Mouse (Mus musculus) forebrain, embryonic 15.5 days (tissue): ENCODE measurements around the gene Gins2. TPM values are rescaled to one million over a fixed set of nuclear protein-coding genes. Genes with fewer than 3 reads are reported as not detected.

Experiments used
- ATAC-seq: fragments of 200-750 bp; cut with Nextera tagmentation; replicated peaks from 2 replicates; pipeline ENCODE4 v1.8.0; 2017; ENCODE audit warnings: mild to moderate bottlenecking, moderate TSS enrichment, moderate library complexity
- H3K27ac ChIP-seq: fragments of 300-500 bp; sonication (generic); replicated peaks from 2 replicates; pipeline ENCODE4 v1.5.1; 2015; ENCODE audit warnings: mild to moderate bottlenecking, inconsistent platforms
- H3K27me3 ChIP-seq: fragments of 300-500 bp; sonication (generic); 2 replicates; pipeline ENCODE4 v1.6.1; 2015; ENCODE audit warnings: inconsistent platforms
- H3K36me3 ChIP-seq: fragments of 300-500 bp; sonication (generic); 2 replicates; pipeline ENCODE4 v1.6.1; 2015; ENCODE audit warnings: mild to moderate bottlenecking, inconsistent platforms
- H3K4me1 ChIP-seq: fragments of 300-500 bp; sonication (generic); 2 replicates; pipeline ENCODE4 v1.6.1; 2015; ENCODE audit warnings: inconsistent platforms
- H3K4me2 ChIP-seq: fragments of 300-500 bp; sonication (generic); replicated peaks from 2 replicates; pipeline ENCODE4 v1.6.1; 2015; ENCODE audit warnings: mild to moderate bottlenecking, inconsistent platforms
- H3K4me3 ChIP-seq: fragments of 300-500 bp; sonication (generic); 2 replicates; pipeline ENCODE4 v1.5.1; 2015; ENCODE audit warnings: mild to moderate bottlenecking, inconsistent platforms
- H3K9ac ChIP-seq: fragments of 300-500 bp; sonication (generic); replicated peaks from 2 replicates; pipeline ENCODE4 v1.6.1; 2015; ENCODE audit warnings: mild to moderate bottlenecking, inconsistent platforms
- H3K9me3 ChIP-seq: fragments of 300-500 bp; sonication (generic); 2 replicates; pipeline ENCODE4 v1.6.1; 2016; ENCODE audit warnings: inconsistent platforms
- WGBS: fragments of 180-500 bp; shearing (Covaris S2); methylation state at CpG from one replicate; pipeline ENCODE4 v1.1.7; 2015; ENCODE audit warnings: mixed read lengths; 5-methylcytosine and 5-hydroxymethylcytosine counted together
- polyA plus RNA-seq: library from polyadenylated mRNA; unstranded; fragments of >200 nt; fragmentation: Nextera tagmentation; extraction: Ambion mirVana; gene quantifications from 2 replicates; pipeline ENCODE4 v1.2.1, GENCODE M21; 2015

Gins2 gene
- polyA plus RNA-seq, 1 experiment from 2014 or later: 27.1 TPM

DNA sequence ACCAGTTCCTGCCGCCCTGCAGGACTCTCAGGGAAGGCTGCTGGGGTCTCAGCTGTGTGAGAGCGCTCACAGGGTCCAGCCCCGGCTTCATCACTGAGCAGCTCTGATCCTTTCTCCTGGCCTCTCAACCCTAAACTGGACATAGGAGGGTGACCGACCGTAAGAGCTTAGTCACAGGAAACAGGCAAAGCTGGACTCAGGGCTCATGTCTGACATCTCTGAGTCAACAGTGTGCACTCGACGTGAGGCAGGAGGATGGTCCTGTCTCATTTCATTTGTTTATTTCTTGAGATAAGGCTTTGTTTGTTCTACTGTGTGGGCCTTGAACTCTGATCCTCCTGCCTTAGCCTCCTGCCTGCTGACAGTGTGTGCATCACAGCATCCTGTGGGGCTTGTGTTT is 31.3 kb upstream of the Gins2 start:
- H3K4me3 ChIP-seq: no peak overlapping the region
- ATAC-seq: no peak
- H3K27me3 ChIP-seq: no peaks in the 10 kb centered on the region
- no peak overlapping the region for H3K4me2 ChIP-seq
- H3K27ac ChIP-seq: no peak overlapping the region
- 57% methylated on average over 7 of the region's 7 CpGs for WGBS
- H3K9ac ChIP-seq: no peak overlapping the region
- no peaks in the 10 kb centered on the region for H3K9me3 ChIP-seq
- H3K36me3 ChIP-seq: no peaks in the 10 kb centered on the region
- peaks cover 27% of the 10 kb centered on the region for H3K4me1 ChIP-seq

DNA sequence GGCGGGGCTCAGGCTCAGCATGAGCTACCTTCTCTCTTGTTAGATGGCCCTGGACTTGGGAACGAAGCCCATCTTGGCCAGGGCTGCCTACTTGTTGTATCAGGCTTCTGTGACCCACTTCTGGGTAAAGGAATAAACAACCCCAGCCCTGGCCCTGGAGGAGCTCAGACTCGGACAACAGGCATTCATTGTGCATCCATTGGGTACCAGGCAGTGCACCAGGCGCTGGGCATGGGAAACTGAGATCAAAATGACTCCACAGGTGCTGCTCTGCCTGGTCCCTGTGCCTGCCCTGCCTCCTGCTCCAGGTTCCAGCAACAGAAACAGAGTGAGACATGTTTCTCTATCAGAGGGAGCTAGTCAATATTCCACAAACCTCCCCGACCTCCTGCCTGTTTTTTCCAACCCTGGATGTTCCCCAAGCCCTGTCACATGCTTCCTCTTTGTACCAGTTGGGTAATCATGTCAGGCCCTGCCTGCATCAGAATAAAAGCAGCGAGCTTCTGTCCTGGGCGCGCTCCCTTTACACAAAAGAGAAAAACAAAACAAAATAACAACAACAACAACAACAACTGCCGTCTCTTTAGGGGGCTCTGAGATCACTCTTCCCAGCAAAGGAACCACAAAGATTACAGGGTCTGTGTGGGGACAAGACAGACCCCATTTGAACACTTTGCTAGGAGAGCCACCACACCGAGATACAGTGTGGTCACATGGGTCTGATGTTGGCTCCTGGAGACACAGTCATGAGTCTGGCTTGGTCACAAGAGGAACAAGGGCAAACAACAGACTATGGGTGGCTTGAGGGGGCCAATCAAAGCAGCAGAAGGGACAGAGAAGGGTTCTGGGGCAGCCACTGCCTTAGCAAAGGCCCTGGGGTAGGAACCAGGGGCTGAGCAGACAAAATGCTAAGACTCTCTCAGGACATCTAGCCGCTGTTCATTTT is 30.4 kb upstream of the Gins2 start:
- Histone ChIP-seq H3K36me3 (no peaks in the 10 kb centered on the region), H3K4me1 (peaks cover 27% of the 10 kb centered on the region), H3K4me3 (no peak overlapping the region), H3K27ac (no peak overlapping the region), H3K4me2 (no peak overlapping the region), H3K9me3 (no peaks in the 10 kb centered on the region), H3K9ac (no peak overlapping the region), H3K27me3 (no peaks in the 10 kb centered on the region)
- 64% methylated on average over 11 of the region's 11 CpGs for WGBS
- ATAC-seq: no peak

GRCm38 (mm10) chr8:120618110-120618509 is 29.0 kb upstream of the Gins2 start:
- 0% methylated on average over 6 of the region's 6 CpGs for WGBS
- peak overlapping the region; percentile 47; the same call in 1 of the 2 replicates for H3K27ac ChIP-seq
- no peak overlapping the region for H3K4me3 ChIP-seq
- peak overlapping the region; percentile 30; the same call in 1 of the 2 replicates for H3K9ac ChIP-seq
- 0 out of 2 replicates have a peak overlapping the region, but pooled peaks have one; percentile 16 for H3K4me2 ChIP-seq
- H3K27me3 ChIP-seq: no peaks in the 10 kb centered on the region
- peak; percentile 57 for ATAC-seq
- H3K36me3 ChIP-seq: no peaks in the 10 kb centered on the region
- H3K4me1 ChIP-seq: peaks cover 27% of the 10 kb centered on the region
- H3K9me3 ChIP-seq: no peaks in the 10 kb centered on the region

GRCm38 (mm10) chr8:120616663-120617626 is 27.8 kb upstream of the Gins2 start:
- peak; percentile 38; the same call in 1 of the 2 replicates for ATAC-seq
- WGBS: 19% methylated on average over 7 of the region's 8 CpGs
- Histone ChIP-seq H3K4me3 (no peak overlapping the region), H3K27ac (peak overlapping the region; percentile 62), H3K36me3 (no peaks in the 10 kb centered on the region), H3K4me2 (no peak overlapping the region), H3K9me3 (no peaks in the 10 kb centered on the region), H3K27me3 (no peaks in the 10 kb centered on the region), H3K9ac (no peak overlapping the region), H3K4me1 (peaks cover 27% of the 10 kb centered on the region)

GRCm38 (mm10) chr8:120614491-120614890 is 25.4 kb upstream of the Gins2 start:
- H3K9ac ChIP-seq: no peak overlapping the region
- no peak for ATAC-seq
- H3K9me3 ChIP-seq: no peaks in the 10 kb centered on the region
- no peak overlapping the region for H3K27ac ChIP-seq
- H3K27me3 ChIP-seq: no peaks in the 10 kb centered on the region
- H3K4me3 ChIP-seq: no peak overlapping the region
- WGBS: 91% methylated on average over 3 of the region's 3 CpGs
- H3K36me3 ChIP-seq: no peaks in the 10 kb centered on the region
- H3K4me1 ChIP-seq: peaks cover 21% of the 10 kb centered on the region
- H3K4me2 ChIP-seq: no peak overlapping the region

GRCm38 (mm10) chr8:120610824-120611223 is 21.7 kb upstream of the Gins2 start:
- Histone ChIP-seq H3K27ac (no peak overlapping the region), H3K4me2 (no peak overlapping the region), H3K9ac (no peak overlapping the region), H3K27me3 (no peaks in the 10 kb centered on the region), H3K36me3 (no peaks in the 10 kb centered on the region), H3K4me1 (no peaks in the 10 kb centered on the region), H3K9me3 (no peaks in the 10 kb centered on the region), H3K4me3 (no peak overlapping the region)
- 84% methylated on average over 6 of the region's 6 CpGs for WGBS
- no peak for ATAC-seq

GRCm38 (mm10) chr8:120607885-120608284 is 18.8 kb upstream of the Gins2 start:
- ATAC-seq: peak; percentile 49; the same call in 1 of the 2 replicates
- Histone ChIP-seq H3K4me3 (no peak overlapping the region), H3K36me3 (no peaks in the 10 kb centered on the region), H3K27me3 (no peaks in the 10 kb centered on the region), H3K9me3 (no peaks in the 10 kb centered on the region), H3K4me2 (no peak overlapping the region), H3K9ac (no peak overlapping the region), H3K4me1 (peaks cover 2% of the 10 kb centered on the region), H3K27ac (no peak overlapping the region)
- WGBS: 18% methylated on average over 7 of the region's 7 CpGs

GRCm38 (mm10) chr8:120607460-120607859 is 18.4 kb upstream of the Gins2 start:
- Histone ChIP-seq H3K9ac (no peak overlapping the region), H3K4me2 (no peak overlapping the region), H3K36me3 (no peaks in the 10 kb centered on the region), H3K27me3 (no peaks in the 10 kb centered on the region), H3K27ac (no peak overlapping the region), H3K4me1 (peaks cover 6% of the 10 kb centered on the region), H3K4me3 (no peak overlapping the region), H3K9me3 (no peaks in the 10 kb centered on the region)
- 78% methylated on average over 9 of the region's 9 CpGs for WGBS
- peak; percentile 21; the same call in 1 of the 2 replicates for ATAC-seq

- Histone ChIP-seq H3K4me2 (no peak overlapping the region), H3K4me1 (peaks cover 27% of the 10 kb centered on the region), H3K4me3 (no peak overlapping the region), H3K36me3 (no peaks in the 10 kb centered on the region), H3K9ac (no peak overlapping the region), H3K27me3 (no peaks in the 10 kb centered on the region), H3K9me3 (no peaks in the 10 kb centered on the region), H3K27ac (0 out of 2 replicates have a peak overlapping the region, but pooled peaks have one; percentile 17)
- 35% methylated on average over 6 of the region's 6 CpGs for WGBS
- ATAC-seq: no peak
Observed at GRCm38 (mm10) chr8:120602672-120603071, 13.6 kb upstream of the Gins2 start.

DNA sequence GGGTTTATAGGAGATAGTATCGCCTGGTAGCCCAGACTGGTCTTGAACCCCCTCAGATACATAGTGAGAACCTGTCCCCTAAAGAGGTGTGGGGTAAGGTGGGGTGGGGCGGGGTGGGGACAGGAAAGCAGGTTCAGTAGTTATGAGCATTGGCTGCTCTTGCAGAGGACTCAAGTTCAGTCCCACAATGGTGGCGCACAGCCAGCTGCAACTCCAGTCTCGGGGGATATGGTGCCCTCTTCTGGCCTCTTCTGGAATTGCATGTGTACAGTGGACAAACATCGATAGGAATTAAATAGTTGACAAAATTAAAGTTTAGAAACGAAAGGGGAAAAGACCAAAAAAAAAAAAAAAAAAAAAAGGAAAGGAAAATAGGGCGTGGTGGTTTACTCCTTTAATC is 10.4 kb upstream of the Gins2 start:
- ATAC-seq: no peak
- H3K9ac ChIP-seq: no peak overlapping the region
- H3K4me1 ChIP-seq: peaks cover 27% of the 10 kb centered on the region
- no peaks in the 10 kb centered on the region for H3K36me3 ChIP-seq
- no peaks in the 10 kb centered on the region for H3K9me3 ChIP-seq
- no peak overlapping the region for H3K4me3 ChIP-seq
- 51% methylated on average over 7 of the region's 7 CpGs for WGBS
- H3K27ac ChIP-seq: peak overlapping the region; percentile 81
- H3K4me2 ChIP-seq: no peak overlapping the region
- H3K27me3 ChIP-seq: no peaks in the 10 kb centered on the region

DNA sequence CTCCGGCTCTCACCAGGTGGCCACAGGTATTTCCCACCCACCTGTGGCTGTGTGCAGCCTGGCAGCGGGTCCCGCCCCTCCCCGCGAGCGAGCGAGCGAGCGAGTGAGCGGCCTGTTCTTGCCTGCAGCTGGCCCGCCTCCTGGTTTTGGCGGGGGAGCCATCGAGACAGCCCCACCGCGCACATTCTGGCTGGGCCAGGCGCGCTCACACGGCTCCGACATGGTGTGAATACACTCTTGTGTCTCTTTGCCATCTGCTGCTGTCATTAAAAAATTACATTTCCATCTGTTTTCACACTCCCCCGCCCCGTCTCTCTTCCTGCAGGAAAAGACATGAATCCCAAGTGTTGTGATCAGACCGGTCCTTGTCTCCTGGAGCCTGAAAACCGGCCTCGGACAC is 9.5 kb upstream of the Gins2 start:
- Histone ChIP-seq H3K4me1 (peaks cover 27% of the 10 kb centered on the region), H3K36me3 (no peaks in the 10 kb centered on the region), H3K4me3 (no peak overlapping the region), H3K9me3 (no peaks in the 10 kb centered on the region), H3K9ac (no peak overlapping the region), H3K27ac (peak overlapping the region; percentile 81), H3K4me2 (peak overlapping the region; percentile 14; the same call in 1 of the 2 replicates), H3K27me3 (no peaks in the 10 kb centered on the region)
- 23% methylated on average over 24 of the region's 24 CpGs for WGBS
- ATAC-seq: peak; percentile 88

DNA sequence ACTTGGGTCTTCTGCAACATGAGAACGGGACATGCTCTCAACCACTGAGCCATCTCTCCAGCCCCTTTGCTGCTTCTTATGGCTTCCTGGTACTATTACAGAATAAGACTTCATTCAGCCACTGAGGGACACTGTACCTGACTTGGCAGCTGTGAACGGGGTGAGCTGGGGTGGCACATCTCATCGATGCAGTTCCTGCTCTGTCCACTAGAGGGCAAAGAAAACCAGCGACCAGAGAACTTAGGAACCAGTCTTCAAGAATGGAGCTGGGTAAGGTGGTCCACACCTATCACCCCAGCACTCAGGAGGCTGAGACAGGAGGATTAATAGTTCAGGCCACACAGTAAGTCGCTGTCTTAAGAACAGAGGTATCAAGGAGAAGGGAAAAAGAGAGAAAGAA is 6.9 kb upstream of the Gins2 start:
- Histone ChIP-seq H3K4me3 (no peak overlapping the region), H3K27ac (no peak overlapping the region), H3K4me2 (no peak overlapping the region), H3K9me3 (no peaks in the 10 kb centered on the region), H3K4me1 (peaks cover 37% of the 10 kb centered on the region), H3K9ac (no peak overlapping the region), H3K36me3 (no peaks in the 10 kb centered on the region), H3K27me3 (no peaks in the 10 kb centered on the region)
- no peak for ATAC-seq
- 9% methylated on average over 5 of the region's 5 CpGs for WGBS
